Mouse (Mus musculus): ENCODE results near the gene Fxr2. TPM values are rescaled to one million over a fixed set of nuclear protein-coding genes. Genes with fewer than 3 reads are reported as not detected.
"Not testable (repeated sequence)": the region's sequence is repeated elsewhere in the genome, so short reads cannot be mapped to it uniquely, and the experiment has no call there.

Gene Fxr2
- polyA plus RNA-seq, 1 experiment = 27.8 TPM

GRCm38 (mm10) chr11:69623006-69623405 is 9.8 kb upstream of the Fxr2 start:
- no peaks in the 10 kb centered on the region for H3K4me1 ChIP-seq (ENCODE audit: control insufficient read depth, insufficient read depth, insufficient read length, low read length)
- no peak overlapping the region for H3K4me3 ChIP-seq (ENCODE audit: insufficient read depth, low read depth, low read length)
- H3K27ac ChIP-seq (replicated peaks; ENCODE audit: low read depth, low read length) = no peak overlapping the region

DNA sequence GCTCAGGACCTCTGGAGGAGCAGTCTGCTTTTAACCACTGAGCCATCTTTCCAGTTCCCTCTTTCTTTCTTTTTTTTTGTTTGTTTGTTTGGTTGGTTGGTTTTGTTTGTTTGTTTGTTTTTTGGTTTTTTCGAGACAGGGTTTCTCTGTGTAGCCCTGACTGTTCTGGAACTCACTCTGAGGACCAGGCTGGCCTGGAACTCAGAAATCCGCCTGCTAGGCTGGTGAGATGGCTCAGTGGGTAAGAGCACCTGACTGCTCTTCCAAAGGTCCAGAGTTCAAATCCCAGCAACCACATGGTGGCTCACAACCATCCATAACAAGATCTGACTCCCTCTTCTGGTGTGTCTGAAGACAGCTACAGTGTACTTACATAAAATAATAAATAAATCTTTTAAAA is 8.5 kb upstream of the Fxr2 start:
- H3K4me1 ChIP-seq (ENCODE audit: control insufficient read depth, insufficient read depth, insufficient read length, low read length); H3K4me3 ChIP-seq (ENCODE audit: insufficient read depth, low read depth, low read length); H3K27ac ChIP-seq (replicated peaks; ENCODE audit: low read depth, low read length): not testable (repeated sequence)

GRCm38 (mm10) chr11:69628286-69628685 is 4.5 kb upstream of the Fxr2 start:
- H3K4me1 ChIP-seq (ENCODE audit: control insufficient read depth, insufficient read depth, insufficient read length, low read length) = no peaks in the 10 kb centered on the region
- no peak overlapping the region for H3K27ac ChIP-seq (replicated peaks; ENCODE audit: low read depth, low read length)
- H3K4me3 ChIP-seq (ENCODE audit: insufficient read depth, low read depth, low read length) = no peak overlapping the region

DNA sequence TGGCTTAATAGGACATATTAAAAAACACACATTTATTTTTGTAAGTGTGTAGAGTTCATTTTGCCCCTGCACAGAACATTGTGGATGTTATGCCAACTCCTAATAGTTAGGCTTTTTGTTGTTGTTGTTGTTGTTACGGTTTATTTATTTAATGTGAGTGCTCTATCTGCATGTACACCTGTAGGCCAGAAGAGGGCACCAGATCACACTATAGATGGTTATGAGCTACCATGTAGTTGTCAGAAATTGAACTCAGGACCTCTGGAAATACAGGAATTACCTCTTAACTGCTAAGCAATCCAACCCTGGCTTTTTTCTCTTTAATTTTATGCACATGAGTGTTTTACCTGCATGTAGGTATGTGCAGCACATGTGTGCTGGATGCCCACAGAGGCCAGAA is 3.0 kb upstream of the Fxr2 start:
- H3K4me3 ChIP-seq (ENCODE audit: insufficient read depth, low read depth, low read length) = no peak overlapping the region
- H3K4me1 ChIP-seq (ENCODE audit: control insufficient read depth, insufficient read depth, insufficient read length, low read length) = no peaks in the 10 kb centered on the region
- H3K27ac ChIP-seq (replicated peaks; ENCODE audit: low read depth, low read length) = no peak overlapping the region

GRCm38 (mm10) chr11:69633128-69633866 is 507 bp downstream of the Fxr2 start:
- H3K4me1 ChIP-seq (ENCODE audit: control insufficient read depth, insufficient read depth, insufficient read length, low read length) = 0 out of 2 replicates have a peak, but pooled peaks cover 2% of the 10 kb centered on the region
- peak overlapping the region; percentile 97 for H3K4me3 ChIP-seq (ENCODE audit: insufficient read depth, low read depth, low read length)
- H3K27ac ChIP-seq (replicated peaks; ENCODE audit: low read depth, low read length) = peak overlapping the region; percentile 55

DNA sequence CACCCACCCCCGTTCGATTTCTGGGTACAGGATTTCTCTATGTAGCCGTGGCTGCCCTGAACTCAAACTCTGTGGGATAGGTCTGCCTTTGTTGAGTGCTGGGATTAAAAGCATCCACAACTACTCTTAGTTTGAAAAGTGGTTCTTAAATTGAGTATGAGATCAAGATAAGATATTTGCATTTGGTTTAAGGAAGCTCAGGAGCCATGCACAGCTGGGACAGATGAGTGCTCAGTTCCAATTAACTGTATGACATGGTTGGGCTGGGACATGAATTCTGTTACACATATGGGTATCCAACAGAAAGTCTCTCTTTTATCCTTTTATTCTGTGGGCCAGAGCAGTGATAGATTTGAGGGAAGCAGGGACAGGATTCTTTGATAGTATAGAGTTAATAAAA is 2.7 kb downstream of the Fxr2 start:
- Histone ChIP-seq H3K4me1 (ENCODE audit: control insufficient read depth, insufficient read depth, insufficient read length, low read length) (0 out of 2 replicates have a peak, but pooled peaks cover 2% of the 10 kb centered on the region), H3K27ac (replicated peaks; ENCODE audit: low read depth, low read length) (no peak overlapping the region), H3K4me3 (ENCODE audit: insufficient read depth, low read depth, low read length) (no peak overlapping the region)

- Histone ChIP-seq H3K4me1 (ENCODE audit: control insufficient read depth, insufficient read depth, insufficient read length, low read length) (no peaks in the 10 kb centered on the region), H3K4me3 (ENCODE audit: insufficient read depth, low read depth, low read length) (no peak overlapping the region), H3K27ac (replicated peaks; ENCODE audit: low read depth, low read length) (no peak overlapping the region)
These were observed 13.1 kb downstream of the Fxr2 start for GRCm38 (mm10) chr11:69645860-69646259.

GRCm38 (mm10) chr11:69653399-69653798 is 20.6 kb downstream of the Fxr2 start:
- H3K4me1 ChIP-seq (ENCODE audit: control insufficient read depth, insufficient read depth, insufficient read length, low read length) = no peaks in the 10 kb centered on the region; the same call in 1 of the 2 replicates
- H3K27ac ChIP-seq (replicated peaks; ENCODE audit: low read depth, low read length) = no peak overlapping the region
- H3K4me3 ChIP-seq (ENCODE audit: insufficient read depth, low read depth, low read length) = no peak overlapping the region

DNA sequence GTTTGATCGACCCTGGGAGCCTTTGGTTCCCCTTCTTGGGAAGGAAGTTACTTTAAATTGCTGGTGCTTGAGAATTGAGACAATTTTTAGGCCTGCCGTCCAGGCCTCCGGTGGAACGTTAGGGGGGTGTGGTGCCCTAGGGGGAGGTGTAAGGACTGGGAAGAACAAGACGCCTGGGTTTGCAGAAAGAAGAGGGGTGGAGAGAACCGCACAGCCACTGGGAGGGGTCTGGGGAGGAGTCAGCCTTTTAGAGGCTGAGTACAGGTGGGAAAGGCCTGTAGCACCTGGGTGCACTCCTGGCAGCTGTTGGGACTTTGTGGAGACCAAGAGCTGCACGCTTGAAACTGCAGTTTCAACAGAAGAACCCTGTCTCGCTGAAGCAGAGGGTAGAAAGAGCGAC is 22.0 kb downstream of the Fxr2 start:
- H3K27ac ChIP-seq (replicated peaks; ENCODE audit: low read depth, low read length) = no peak overlapping the region
- no peak overlapping the region for H3K4me3 ChIP-seq (ENCODE audit: insufficient read depth, low read depth, low read length)
- no peaks in the 10 kb centered on the region; the same call in 1 of the 2 replicates for H3K4me1 ChIP-seq (ENCODE audit: control insufficient read depth, insufficient read depth, insufficient read length, low read length)

GRCm38 (mm10) chr11:69655264-69656064 is 22.7 kb downstream of the Fxr2 start, which contains the start of gene Sox15:
Gene Sox15 (plus strand): TSS chr11:69655314.
- Histone ChIP-seq H3K27ac (replicated peaks; ENCODE audit: low read depth, low read length) (no peak within 1 kb of the TSS), H3K4me3 (ENCODE audit: insufficient read depth, low read depth, low read length) (no peak within 1 kb of the TSS), H3K4me1 (ENCODE audit: control insufficient read depth, insufficient read depth, insufficient read length, low read length) (no peaks in the 10 kb centered on the region; the same call in 1 of the 2 replicates)

GRCm38 (mm10) chr11:69656065-69656455 is 23.3 kb downstream of the Fxr2 start:
- Histone ChIP-seq H3K4me3 (ENCODE audit: insufficient read depth, low read depth, low read length) (no peak overlapping the region), H3K4me1 (ENCODE audit: control insufficient read depth, insufficient read depth, insufficient read length, low read length) (no peaks in the 10 kb centered on the region; the same call in 1 of the 2 replicates), H3K27ac (replicated peaks; ENCODE audit: low read depth, low read length) (no peak overlapping the region)

DNA sequence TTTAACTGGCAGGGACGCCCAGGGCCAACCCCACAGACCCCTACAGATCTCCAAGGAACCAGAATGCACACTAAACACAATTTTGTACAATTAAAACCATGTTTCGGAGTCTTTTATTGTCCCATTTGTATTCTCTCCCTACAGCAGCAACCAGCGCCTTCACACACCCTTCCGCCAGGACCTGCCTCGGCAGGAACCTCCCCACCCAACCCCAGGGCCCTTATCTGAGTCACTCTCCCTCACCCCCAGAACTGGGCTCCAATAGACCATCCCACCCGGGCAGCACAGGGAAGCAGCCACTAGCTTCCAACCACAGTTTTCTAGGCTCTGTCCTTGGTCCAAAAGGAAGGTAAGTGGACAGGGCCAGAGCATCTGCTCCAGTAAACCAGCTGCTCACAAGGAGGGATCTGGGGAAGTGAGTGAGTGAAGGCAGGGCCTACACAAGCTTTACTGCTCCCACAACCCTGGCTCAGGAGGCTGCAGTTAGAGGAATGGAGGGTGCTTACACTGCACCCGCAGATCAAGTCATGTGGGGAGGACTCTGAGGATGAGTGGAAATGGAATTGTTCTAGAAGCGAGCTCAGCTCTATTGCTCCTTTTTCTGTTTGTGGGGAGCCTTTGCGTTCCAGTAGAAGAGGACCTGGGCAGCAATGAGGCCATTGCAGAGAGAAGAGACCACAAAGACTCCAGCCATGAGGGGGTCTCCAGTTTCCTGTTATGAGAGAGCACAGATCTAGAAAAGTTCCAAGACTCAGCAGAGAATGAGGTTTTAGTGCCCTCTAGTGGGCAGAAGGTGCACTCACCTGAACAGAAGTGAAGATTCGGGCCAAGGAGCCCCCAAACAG is 24.0 kb downstream of the Fxr2 start:
- no peak overlapping the region for H3K27ac ChIP-seq (replicated peaks; ENCODE audit: low read depth, low read length)
- no peaks in the 10 kb centered on the region; the same call in 1 of the 2 replicates for H3K4me1 ChIP-seq (ENCODE audit: control insufficient read depth, insufficient read depth, insufficient read length, low read length)
- H3K4me3 ChIP-seq (ENCODE audit: insufficient read depth, low read depth, low read length) = no peak overlapping the region

DNA sequence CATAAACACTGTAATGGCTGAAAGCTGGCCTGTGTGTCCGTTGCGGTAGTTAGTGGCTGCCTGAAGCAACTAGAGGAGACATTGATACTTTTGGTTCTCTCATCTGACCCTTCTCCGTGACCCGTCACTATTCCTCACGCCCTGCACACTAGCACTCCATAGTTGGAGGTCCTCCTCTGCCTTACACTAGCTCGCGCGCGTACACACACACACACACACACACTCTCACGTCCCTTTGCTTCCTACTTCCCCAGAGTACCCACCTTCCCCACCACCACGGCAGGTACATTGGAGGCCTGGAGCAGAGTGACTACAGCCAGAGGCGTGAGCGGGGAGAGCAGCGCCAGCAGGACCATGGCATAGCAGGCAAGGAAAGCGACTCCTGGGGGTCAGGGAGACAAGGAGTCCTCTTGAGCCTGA is 24.7 kb downstream of the Fxr2 start:
- Histone ChIP-seq H3K27ac (replicated peaks; ENCODE audit: low read depth, low read length) (no peak overlapping the region), H3K4me3 (ENCODE audit: insufficient read depth, low read depth, low read length) (no peak overlapping the region), H3K4me1 (ENCODE audit: control insufficient read depth, insufficient read depth, insufficient read length, low read length) (no peaks in the 10 kb centered on the region; the same call in 1 of the 2 replicates)

- H3K4me1 ChIP-seq (ENCODE audit: control insufficient read depth, insufficient read depth, insufficient read length, low read length) = peaks cover 10% of the 10 kb centered on the region
- peak overlapping the region; percentile 73 for H3K4me3 ChIP-seq (ENCODE audit: insufficient read depth, low read depth, low read length)
These were observed 28.6 kb downstream of the Fxr2 start for GRCm38 (mm10) chr11:69661221-69661881.

More at GRCm38 (mm10) chr11:69661221-69661881, 28.6 kb downstream of the Fxr2 start:
- peak overlapping the region; percentile 98 for H3K27ac ChIP-seq (replicated peaks; ENCODE audit: low read depth, low read length)

Measured in brown adipose tissue, adult 24 weeks (tissue).